Mouse (Mus musculus) thymus, postnatal 14 days (tissue): ENCODE data around the gene Amn.

Experiments
- DNase-seq: peaks from one replicate; pipeline ENCODE4 v3.0.0; 2021

Amn gene

GRCm38 (mm10) chr12:111271406-111271805, 511 bp downstream of the Amn start:
- DNase-seq = no peak

- no peak for DNase-seq
These were observed 1.1 kb downstream of the Amn start for GRCm38 (mm10) chr12:111271966-111272365.

GRCm38 (mm10) chr12:111272420-111272819, 1.5 kb downstream of the Amn start:
- peak; percentile 71 for DNase-seq

- no peak for DNase-seq
These were observed 3.1 kb downstream of the Amn start for GRCm38 (mm10) chr12:111274006-111274405.

GRCm38 (mm10) chr12:111274447-111275149, 3.7 kb downstream of the Amn start:
- DNase-seq = no peak

GRCm38 (mm10) chr12:111275150-111275841, 4.4 kb downstream of the Amn start:
- no peak for DNase-seq

GRCm38 (mm10) chr12:111276371-111276770, 5.5 kb downstream of the Amn start:
- DNase-seq = no peak

GRCm38 (mm10) chr12:111283573-111283972, 12.7 kb downstream of the Amn start:
- no peak for DNase-seq

- DNase-seq = no peak
These were observed 13.6 kb downstream of the Amn start for GRCm38 (mm10) chr12:111284532-111284931.

GRCm38 (mm10) chr12:111293025-111293424, 22.1 kb downstream of the Amn start:
- DNase-seq = no peak

GRCm38 (mm10) chr12:111301322-111302017, 30.6 kb downstream of the Amn start:
- DNase-seq = no peak

GRCm38 (mm10) chr12:111302018-111302345, 31.1 kb downstream of the Amn start:
- no peak for DNase-seq

GRCm38 (mm10) chr12:111303702-111304337, 32.9 kb downstream of the Amn start:
- no peak for DNase-seq

- DNase-seq = no peak
These were observed 35.9 kb downstream of the Amn start for GRCm38 (mm10) chr12:111306821-111307220.

GRCm38 (mm10) chr12:111309256-111309655, 38.4 kb downstream of the Amn start:
- no peak for DNase-seq

GRCm38 (mm10) chr12:111309931-111310330, 39.0 kb downstream of the Amn start:
- DNase-seq = no peak

- no peak for DNase-seq
These were observed 40.9 kb downstream of the Amn start for GRCm38 (mm10) chr12:111311775-111312174.

- no peak for DNase-seq
These were observed 43.4 kb downstream of the Amn start for GRCm38 (mm10) chr12:111314273-111314672.

- no peak for DNase-seq
These were observed 46.8 kb downstream of the Amn start for GRCm38 (mm10) chr12:111317694-111318093.

- DNase-seq = no peak
These were observed 49.7 kb downstream of the Amn start for GRCm38 (mm10) chr12:111320549-111320948.

- DNase-seq = no peak
These were observed 50.9 kb downstream of the Amn start for GRCm38 (mm10) chr12:111321832-111322231.

GRCm38 (mm10) chr12:111323423-111323822, 52.5 kb downstream of the Amn start:
- no peak for DNase-seq

GRCm38 (mm10) chr12:111324536-111324935, 53.6 kb downstream of the Amn start:
- no peak for DNase-seq

GRCm38 (mm10) chr12:111324949-111325348, 54.1 kb downstream of the Amn start:
- no peak for DNase-seq
